In genomic region chr17:73012356-73012755, GRCm38 (mm10) we compare ENCODE assay signal across 23 mouse cellular contexts.
A peak's percentile ranks its signal among the peaks of the same experiment; 100 is the strongest.
DNase-seq lines count a peak whose midpoint lies in the region; ATAC-seq lines count a peak whose summit lies in the region.
"Had no signal": no experiment of that assay in that cellular context is flagged by ENCODE, and none has a peak within 500 bp of the region (broad histone marks: within the 10 kb centered on the region; RNA-seq: fewer than 3 reads in every experiment).

No protein-coding gene starts in this region.

- H3K9me3 ChIP-seq in kidney, embryonic 16.5 days (ENCODE audit: low read length), result no peaks in the 10 kb centered on the region
- H3K9me3 ChIP-seq in heart, embryonic 10.5 days, result no peaks in the 10 kb centered on the region
- H3K9me3 ChIP-seq in heart, embryonic 16.5 days (replicated peaks; ENCODE audit: control insufficient read depth, low read length), result no peaks in the 10 kb centered on the region
- H3K9me3 ChIP-seq: forebrain, embryonic 10.5 days; intestine, embryonic 15.5 days; midbrain, embryonic 10.5 days had no signal

- H3K4me2 ChIP-seq in kidney, embryonic 16.5 days (replicated peaks; ENCODE audit: low read depth, low read length), result no peak overlapping the region
- no peak overlapping the region for H3K4me2 ChIP-seq in heart, embryonic 16.5 days (ENCODE audit: low read depth, low read length)
- H3K4me2 ChIP-seq: intestine, embryonic 15.5 days; liver, embryonic 11.5 days had no signal

- H3K27ac ChIP-seq in kidney, embryonic 16.5 days (ENCODE audit: low read length), result no peak overlapping the region; the same call in 1 of the 2 replicates
- peak overlapping the region; percentile 76 for H3K27ac ChIP-seq in heart, embryonic 10.5 days
- H3K27ac ChIP-seq in heart, embryonic 16.5 days (ENCODE audit: low read length), result peak overlapping the region; percentile 30
- H3K27ac ChIP-seq: forebrain, embryonic 10.5 days; intestine, embryonic 15.5 days; macrophage; midbrain, embryonic 10.5 days had no signal

- no peaks in the 10 kb centered on the region for H3K27me3 ChIP-seq in kidney, embryonic 16.5 days (ENCODE audit: insufficient read depth, low read length)
- H3K27me3 ChIP-seq in heart, embryonic 10.5 days (ENCODE audit: insufficient read depth, poor library complexity, severe bottlenecking), result no peaks in the 10 kb centered on the region
- no peaks in the 10 kb centered on the region for H3K27me3 ChIP-seq in heart, embryonic 16.5 days (ENCODE audit: control insufficient read depth, insufficient read depth, low read length)
- H3K27me3 ChIP-seq: intestine, embryonic 15.5 days had no signal

- DNase-seq in kidney, postnatal 25 days, result no peak
- DNase-seq in heart, embryonic 10.5 days (ENCODE audit: low spot score), result no peak
- DNase-seq in thymus, adult 18-20 months, result no peak
- DNase-seq in left cerebral cortex, adult 9 months (ENCODE audit: low spot score in 2 of 2), result no peak
- DNase-seq in layer of hippocampus, postnatal 10 days (ENCODE audit: low spot score in 2 of 2), result no peak
- DNase-seq: adrenal gland, adult 2 months; cerebellum, adult 8-10 months; cerebellum, postnatal 36 days; gastrocnemius, postnatal 25 days; kidney, adult 9 months; liver, postnatal 0 days; thymus, adult 2 months; thymus, postnatal 4 days had no signal

- H3K4me3 ChIP-seq in kidney, embryonic 16.5 days (ENCODE audit: low read length), result no peak overlapping the region
- H3K4me3 ChIP-seq in heart, embryonic 10.5 days, result no peak overlapping the region
- no peak overlapping the region for H3K4me3 ChIP-seq in heart, embryonic 16.5 days (ENCODE audit: low read length)
- H3K4me3 ChIP-seq: forebrain, embryonic 10.5 days; intestine, embryonic 15.5 days; midbrain, embryonic 10.5 days had no signal

- peaks cover 21% of the 10 kb centered on the region for H3K4me1 ChIP-seq in kidney, embryonic 16.5 days (ENCODE audit: insufficient read depth, low read length)
- peaks cover 45% of the 10 kb centered on the region for H3K4me1 ChIP-seq in heart, embryonic 10.5 days
- peaks cover 49% of the 10 kb centered on the region for H3K4me1 ChIP-seq in heart, embryonic 16.5 days (ENCODE audit: control insufficient read depth, insufficient read depth, low read length)

- no peak overlapping the region for H3K9ac ChIP-seq in kidney, embryonic 16.5 days (replicated peaks; ENCODE audit: low read length)
- no peak overlapping the region for H3K9ac ChIP-seq in heart, embryonic 16.5 days (ENCODE audit: low read length)
- H3K9ac ChIP-seq: intestine, embryonic 15.5 days; liver, postnatal 0 days had no signal

- WGBS in kidney, embryonic 16.5 days, result 23% methylated on average over 6 of the region's 6 CpGs
- WGBS in heart, embryonic 10.5 days, result 38% methylated on average over 6 of the region's 6 CpGs
- WGBS in heart, embryonic 16.5 days, result 37% methylated on average over 6 of the region's 6 CpGs

- H3K36me3 ChIP-seq in kidney, embryonic 16.5 days (ENCODE audit: insufficient read depth, low read length), result no peaks in the 10 kb centered on the region
- no peaks in the 10 kb centered on the region for H3K36me3 ChIP-seq in heart, embryonic 10.5 days
- no peaks in the 10 kb centered on the region for H3K36me3 ChIP-seq in heart, embryonic 16.5 days (ENCODE audit: control insufficient read depth, insufficient read depth)
- H3K36me3 ChIP-seq: forebrain, embryonic 10.5 days; intestine, embryonic 15.5 days; midbrain, embryonic 10.5 days had no signal

- peak; percentile 24; the same call in 1 of the 2 replicates for ATAC-seq in kidney, embryonic 16.5 days (ENCODE audit: low FRiP score, low TSS enrichment)
- no peak for ATAC-seq in heart, embryonic 16.5 days (replicated peaks; ENCODE audit: extremely low read depth, insufficient read depth, low FRiP score)
- ATAC-seq: forebrain, embryonic 16.5 days; hindbrain, embryonic 16.5 days; intestine, embryonic 15.5 days; liver, postnatal 0 days; lung, postnatal 0 days had no signal
